In the genomic region with DNA sequence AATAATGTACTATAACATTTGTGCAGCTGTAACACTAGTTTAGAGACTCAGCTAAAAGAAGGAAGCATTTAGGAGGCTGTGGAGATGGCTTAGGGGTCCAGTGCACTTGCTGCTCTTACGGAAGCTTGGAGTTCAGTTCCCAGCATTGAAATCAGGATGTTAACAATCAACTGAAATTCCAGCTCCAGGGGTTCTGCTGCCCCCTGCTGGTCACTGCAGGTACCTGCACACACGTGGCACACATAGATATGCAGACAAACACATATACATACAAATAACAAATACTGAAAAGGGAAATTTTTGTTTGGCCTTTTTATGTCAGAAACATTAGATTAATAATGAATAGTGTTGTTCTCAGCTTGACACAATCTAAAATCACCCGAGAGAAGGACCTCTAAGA, we compare ENCODE assay signal across 24 mouse cellular contexts.
DNase-seq lines count a peak whose midpoint lies in the region; ATAC-seq and TF ChIP-seq lines count a peak whose summit lies in the region.
"Had no signal": no experiment of that assay in that cellular context is flagged by ENCODE, and none has a peak within 500 bp of the region (broad histone marks: within the 10 kb centered on the region; RNA-seq: fewer than 3 reads in every experiment).

No protein-coding gene starts in this region.

- H3K27me3 ChIP-seq in hindbrain, postnatal 0 days (ENCODE audit: insufficient read depth, low read length), result no peaks in the 10 kb centered on the region
- no peaks in the 10 kb centered on the region for H3K27me3 ChIP-seq in hindbrain, embryonic 10.5 days (ENCODE audit: insufficient read depth, poor library complexity, severe bottlenecking)
- H3K27me3 ChIP-seq in liver, embryonic 14.5 days (ENCODE audit: control insufficient read depth, insufficient read depth, low read length), result no peaks in the 10 kb centered on the region
- H3K27me3 ChIP-seq: embryonic facial prominence, embryonic 15.5 days; liver, embryonic 15.5 days; megakaryocyte, embryonic 14.5 days; midbrain, embryonic 15.5 days; Patski; stomach, embryonic 15.5 days had no signal

- intact Hi-C loops in left cerebral cortex, postnatal 36 days (cut with DNase I), result no loop called here

- no peak overlapping the region for H3K4me2 ChIP-seq in hindbrain, postnatal 0 days (ENCODE audit: low read depth, low read length)
- no peak overlapping the region for H3K4me2 ChIP-seq in liver, embryonic 14.5 days (ENCODE audit: low read depth)
- H3K4me2 ChIP-seq: embryonic facial prominence, embryonic 15.5 days; liver, embryonic 15.5 days; midbrain, embryonic 15.5 days; stomach, embryonic 15.5 days had no signal

- in situ Hi-C loops in ES-E14 (cut with MboI; ENCODE audit: low sequenced_read_pairs in 2 of 2, unreplicated experiment in 2 of 2), result no loop called here

- 88% methylated on average over 3 of the region's 3 CpGs for WGBS in hindbrain, postnatal 0 days
- WGBS in hindbrain, embryonic 10.5 days, result 87% methylated on average over 3 of the region's 3 CpGs
- WGBS in liver, embryonic 14.5 days (ENCODE audit: insufficient replicate concordance), result 62% methylated on average over 3 of the region's 3 CpGs

- H3K4me3 ChIP-seq in hindbrain, postnatal 0 days (ENCODE audit: low read length), result no peak overlapping the region
- no peak overlapping the region for H3K4me3 ChIP-seq in hindbrain, embryonic 10.5 days
- H3K4me3 ChIP-seq in liver, embryonic 14.5 days (ENCODE audit: insufficient read depth in 1 of 2, low read depth in 2 of 2, low read length in 2 of 2), result no peak overlapping the region
- H3K4me3 ChIP-seq in ES-E14 (ENCODE audit: insufficient read depth in 1 of 2, low read depth in 1 of 2, low read length in 2 of 2, poor library complexity in 1 of 2, severe bottlenecking in 1 of 2), result no peak overlapping the region
- H3K4me3 ChIP-seq: embryonic facial prominence, embryonic 15.5 days; forebrain, embryonic 10.5 days; limb, embryonic 10.5 days; liver, embryonic 15.5 days; megakaryocyte, embryonic 14.5 days; midbrain, embryonic 15.5 days; stomach, embryonic 15.5 days had no signal

- TF ChIP-seq POLR2A in brain, embryonic 14.5 days (IDR thresholded peaks at IDR 0.05; ENCODE audit: borderline replicate concordance, extremely low read depth, insufficient read depth, insufficient read length, poor library complexity, severe bottlenecking), result no peak

- H3K9me3 ChIP-seq in hindbrain, postnatal 0 days (ENCODE audit: low read length), result no peaks in the 10 kb centered on the region; the same call in 1 of the 2 replicates
- H3K9me3 ChIP-seq in hindbrain, embryonic 10.5 days, result peaks cover 12% of the 10 kb centered on the region
- H3K9me3 ChIP-seq in liver, embryonic 14.5 days (ENCODE audit: control insufficient read depth, low read length), result no peaks in the 10 kb centered on the region; the same call in 1 of the 2 replicates
- no peaks in the 10 kb centered on the region for H3K9me3 ChIP-seq in ES-E14 (ENCODE audit: control insufficient read depth, insufficient read depth, low read depth, low read length)
- H3K9me3 ChIP-seq: embryonic facial prominence, embryonic 15.5 days; limb, embryonic 10.5 days; midbrain, embryonic 15.5 days; stomach, embryonic 15.5 days had no signal

- no peak for DNase-seq in hindbrain, postnatal 0 days (ENCODE audit: low spot score)
- no peak for DNase-seq in hindbrain, embryonic 10.5 days (ENCODE audit: low spot score)
- no peak for DNase-seq in liver, embryonic 14.5 days (ENCODE audit: low read depth in 3 of 3, low spot score in 3 of 3)
- DNase-seq in liver (no peak), ES-E14 (ENCODE audit: low read depth, low spot score) (peak; percentile 26)
- no peak for DNase-seq in brain, embryonic 14.5 days (ENCODE audit: low read depth)
- DNase-seq in cerebellum, postnatal 14 days, result no peak
- DNase-seq in left cerebral cortex, postnatal 36 days (ENCODE audit: low spot score in 2 of 2), result no peak
- DNase-seq: adrenal gland, postnatal 14 days; B cell, adult 2 months; cerebellum, adult 11-12 months; cerebellum, postnatal 25 days; gastrocnemius, postnatal 10 days; lung, postnatal 10 days; right cerebral cortex, postnatal 14 days had no signal

- H3K27ac ChIP-seq in hindbrain, postnatal 0 days, result no peak overlapping the region
- H3K27ac ChIP-seq in hindbrain, embryonic 10.5 days, result no peak overlapping the region
- no peak overlapping the region for H3K27ac ChIP-seq in liver, embryonic 14.5 days
- H3K27ac ChIP-seq in ES-E14 (ENCODE audit: insufficient read depth, low read depth, low read length, poor library complexity, severe bottlenecking), result no peak overlapping the region
- H3K27ac ChIP-seq: embryonic facial prominence, embryonic 15.5 days; forebrain, embryonic 10.5 days; limb, embryonic 10.5 days; liver, embryonic 15.5 days; midbrain, embryonic 15.5 days; stomach, embryonic 15.5 days had no signal

- H3K9ac ChIP-seq in hindbrain, postnatal 0 days (replicated peaks; ENCODE audit: low read length), result no peak overlapping the region
- H3K9ac ChIP-seq in liver, embryonic 14.5 days (replicated peaks), result no peak overlapping the region
- no peak overlapping the region for H3K9ac ChIP-seq in ES-E14 (ENCODE audit: insufficient read depth, low read depth, low read length, poor library complexity, severe bottlenecking)
- H3K9ac ChIP-seq: embryonic facial prominence, embryonic 15.5 days; liver, embryonic 15.5 days; midbrain, embryonic 15.5 days; stomach, embryonic 15.5 days had no signal

- H3K36me3 ChIP-seq in hindbrain, postnatal 0 days (ENCODE audit: insufficient read depth, low read length), result no peaks in the 10 kb centered on the region
- no peaks in the 10 kb centered on the region for H3K36me3 ChIP-seq in hindbrain, embryonic 10.5 days
- no peaks in the 10 kb centered on the region for H3K36me3 ChIP-seq in liver, embryonic 14.5 days (replicated peaks; ENCODE audit: control insufficient read depth, insufficient read depth, low read depth)
- H3K36me3 ChIP-seq in ES-E14 (ENCODE audit: control insufficient read depth, insufficient read depth, low read length, poor library complexity, severe bottlenecking), result no peaks in the 10 kb centered on the region
- H3K36me3 ChIP-seq: embryonic facial prominence, embryonic 15.5 days; forebrain, embryonic 10.5 days; limb, embryonic 10.5 days; liver, embryonic 15.5 days; midbrain, embryonic 15.5 days; stomach, embryonic 15.5 days had no signal

- H3K4me1 ChIP-seq in hindbrain, postnatal 0 days (ENCODE audit: insufficient read depth, low read length), result no peaks in the 10 kb centered on the region
- 0 out of 2 replicates have a peak, but pooled peaks cover 3% of the 10 kb centered on the region for H3K4me1 ChIP-seq in hindbrain, embryonic 10.5 days (replicated peaks)
- H3K4me1 ChIP-seq in liver, embryonic 14.5 days (replicated peaks; ENCODE audit: control insufficient read depth in 2 of 2, insufficient read depth in 2 of 2, low read length in 1 of 2), result no peaks in the 10 kb centered on the region
- H3K4me1 ChIP-seq in ES-E14 (ENCODE audit: control insufficient read depth in 2 of 2, insufficient read depth in 2 of 2, low read length in 2 of 2, poor library complexity in 1 of 2), result no peaks in the 10 kb centered on the region
- H3K4me1 ChIP-seq: embryonic facial prominence, embryonic 15.5 days; forebrain, embryonic 10.5 days; liver, embryonic 15.5 days; midbrain, embryonic 15.5 days; stomach, embryonic 15.5 days had no signal

- peak; percentile 47 for TF ChIP-seq CTCF in hindbrain, postnatal 0 days (IDR thresholded peaks at IDR 0.05; ENCODE audit: low read depth)
- peak; percentile 58 for TF ChIP-seq CTCF in liver, embryonic 14.5 days (IDR thresholded peaks at IDR 0.05; ENCODE audit: low read depth)
- peak; percentile 45 for TF ChIP-seq CTCF in brain, embryonic 14.5 days (IDR thresholded peaks at IDR 0.05; ENCODE audit: borderline replicate concordance, extremely low read depth, insufficient read depth, insufficient read length)

- ATAC-seq in hindbrain, postnatal 0 days, result no peak
- no peak for ATAC-seq in liver, embryonic 14.5 days (ENCODE audit: insufficient read depth)
- ATAC-seq: inflammation-experienced regulatory T-cells, adult 6 months; midbrain, embryonic 15.5 days; Patski had no signal

- TF ChIP-seq EP300 in liver, embryonic 14.5 days (IDR thresholded peaks at IDR 0.05; ENCODE audit: low read depth), result no peak

TF ChIP-seq in ES-E14, 5 proteins besides CTCF, POLR2A, EP300 and RAD21:
- TF ChIP-seq ZNF384 (IDR thresholded peaks at IDR 0.05; ENCODE audit: low read depth, low read length), result no peak
- peak; percentile 90 for TF ChIP-seq ZC3H11A (IDR thresholded peaks at IDR 0.05; ENCODE audit: borderline replicate concordance, low read depth, low read length)
- TF ChIP-seq CHD2 (IDR thresholded peaks at IDR 0.05; ENCODE audit: low read depth, low read length), result no peak
